Mouse (Mus musculus): ENCODE data around the gene Tex9.
"Not testable (repeated sequence)": the region's sequence is repeated elsewhere in the genome, so short reads cannot be mapped to it uniquely, and the experiment has no call there.

Tex9 gene

DNA sequence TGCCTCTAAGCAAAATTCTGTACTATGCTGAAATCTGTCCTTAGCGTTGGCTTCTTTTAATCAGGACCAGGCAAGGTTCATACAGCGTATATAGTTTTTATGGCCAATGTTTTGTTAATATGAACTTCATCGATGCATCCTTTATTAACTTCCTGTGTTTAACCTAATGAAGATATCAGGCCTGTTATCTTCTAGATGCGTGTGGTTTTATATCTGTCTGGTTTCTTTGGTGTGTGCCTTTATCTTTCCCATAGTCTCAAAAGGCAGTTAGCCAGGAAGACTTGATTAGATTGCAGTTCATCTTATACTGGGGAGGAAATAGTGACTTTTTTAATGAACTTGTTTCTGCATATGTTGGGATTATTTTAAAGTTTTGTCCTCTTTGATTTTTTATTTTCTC, 51.7 kb downstream of the Tex9 start:
- DNase-seq (ENCODE audit: low read depth, low spot score): no peak

DNA sequence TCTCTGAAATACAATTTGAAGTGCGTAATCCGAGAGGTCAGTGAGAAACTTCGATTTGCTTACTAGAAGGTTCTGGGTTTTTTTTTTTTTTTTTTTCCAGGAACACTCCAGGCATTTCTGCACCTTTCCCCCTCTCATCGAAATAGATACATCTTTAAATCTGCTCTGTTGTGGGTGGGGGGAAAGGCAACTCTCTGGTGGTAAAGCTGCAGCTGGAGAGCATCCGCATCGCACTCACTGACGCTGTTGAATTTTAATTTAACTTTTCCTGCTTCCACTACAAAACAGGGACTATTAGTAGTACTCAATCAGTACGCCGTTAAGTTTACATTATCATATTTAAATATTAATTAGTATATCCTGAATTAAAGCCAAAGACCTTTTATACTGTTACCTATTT, 53.3 kb downstream of the Tex9 start:
- DNase-seq (ENCODE audit: low read depth, low spot score): no peak

DNA sequence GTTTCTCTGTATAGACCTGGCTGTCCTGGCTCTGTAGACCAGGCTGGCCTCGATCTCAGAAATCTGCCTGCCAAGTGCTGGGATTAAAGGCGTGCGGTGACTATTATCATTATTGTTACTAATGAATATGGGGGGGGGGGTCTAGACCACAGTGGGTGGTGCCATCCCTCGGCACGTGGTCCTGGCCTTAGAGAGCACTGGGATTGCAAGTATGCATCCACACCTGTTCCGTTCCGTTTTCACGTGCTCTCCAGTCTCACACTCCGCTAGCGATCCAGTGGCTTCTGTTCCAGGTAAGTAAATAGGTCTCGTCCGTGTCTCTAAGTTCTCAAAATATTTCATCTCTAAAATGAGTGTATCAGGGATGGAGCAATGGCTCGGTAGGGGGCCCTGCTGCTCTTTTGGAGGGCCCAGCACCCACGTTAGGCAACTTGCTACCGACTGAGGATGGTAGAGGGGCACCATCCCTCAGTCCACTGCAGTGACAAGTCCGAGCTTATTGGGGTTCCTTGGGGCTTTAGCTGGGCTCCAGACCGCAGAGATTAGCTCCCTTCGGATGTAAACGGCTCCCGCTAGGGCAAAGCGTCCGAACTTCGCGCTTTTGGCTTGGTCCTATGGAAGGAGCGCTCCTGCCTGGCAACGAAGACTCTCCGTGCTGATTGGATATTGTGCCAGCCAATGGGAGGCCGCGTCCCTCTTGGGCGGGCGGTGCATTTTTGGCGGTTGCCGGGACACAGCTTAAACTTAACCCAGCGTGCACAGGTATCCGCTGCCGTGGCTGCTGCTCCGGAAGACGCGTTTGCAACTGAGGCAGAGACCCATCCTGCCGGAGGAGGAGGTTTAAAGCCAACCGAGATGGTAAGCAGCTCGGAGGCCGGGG, 54.0 kb downstream of the Tex9 start, which contains the start of gene Mns1:
Gene Mns1, plus strand, starts transcription at position 190 of the 880 bp plus-strand sequence.
- peak; percentile 77 for DNase-seq (ENCODE audit: low read depth, low spot score)

DNA sequence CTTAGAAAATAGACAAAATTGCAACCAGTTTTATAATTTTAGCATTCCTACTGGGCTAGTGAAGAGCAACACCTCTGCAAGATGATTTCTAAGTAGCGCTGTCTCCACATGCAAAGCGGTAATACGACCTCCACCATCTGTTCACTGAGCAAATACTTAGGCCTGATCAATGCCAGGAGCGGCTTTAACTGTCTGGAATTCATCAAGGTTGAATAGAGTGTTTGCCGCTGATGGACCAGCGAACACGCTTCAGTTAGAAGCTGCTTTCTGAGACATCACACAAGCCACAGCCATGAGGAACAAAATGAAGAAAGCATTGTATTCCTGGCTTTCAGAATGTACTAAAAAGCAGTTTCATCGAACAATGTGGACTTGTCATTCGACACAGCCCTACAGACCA, 57.1 kb downstream of the Tex9 start:
- no peak for DNase-seq (ENCODE audit: low read depth, low spot score)

DNA sequence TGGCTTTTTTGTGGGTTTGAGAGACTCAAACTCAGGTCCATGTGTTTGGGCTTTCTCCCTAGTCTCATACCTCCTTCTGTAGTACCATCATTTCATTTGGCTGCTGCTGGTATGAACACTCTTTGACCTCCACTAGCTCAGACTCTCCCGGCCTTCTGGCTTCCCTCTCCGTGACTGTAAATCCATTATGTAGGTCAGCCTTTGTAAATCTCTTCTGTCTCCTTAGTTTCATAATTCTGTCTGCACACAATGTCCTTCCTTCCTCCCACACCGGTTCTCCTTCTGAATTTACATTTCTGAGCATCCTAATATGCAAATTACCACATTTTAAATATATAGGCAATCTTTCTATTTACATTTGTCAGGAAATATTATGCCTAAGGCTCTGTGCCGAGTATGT, 64.2 kb downstream of the Tex9 start:
- no peak for DNase-seq (ENCODE audit: low read depth, low spot score)

DNA sequence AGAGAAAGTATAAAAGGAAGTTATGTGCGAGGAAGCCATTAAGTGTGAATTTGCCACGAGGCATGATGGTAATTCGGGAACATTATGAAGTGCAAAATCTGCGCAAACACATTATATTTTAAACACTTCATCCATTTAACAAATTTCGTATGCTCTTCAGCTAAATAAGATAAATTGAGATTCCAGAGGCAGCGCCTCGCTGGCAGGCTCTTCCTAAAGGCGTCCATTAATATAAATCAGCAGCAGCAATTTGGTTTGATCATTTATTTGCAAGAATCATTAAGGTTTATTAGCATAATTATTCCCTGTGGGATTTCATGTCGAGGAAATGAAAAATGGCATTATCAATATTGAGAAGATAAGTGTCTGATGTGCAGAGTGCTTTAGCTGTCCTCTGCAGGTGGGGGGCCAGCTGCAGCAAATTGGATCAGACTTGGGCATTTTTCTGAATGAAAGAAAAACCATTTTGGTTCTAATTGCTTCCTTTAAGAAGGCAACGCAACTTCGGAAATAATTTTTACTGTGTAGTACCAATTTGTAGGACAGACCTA, 66.6 kb downstream of the Tex9 start:
- DNase-seq (ENCODE audit: low read depth, low spot score): no peak

DNA sequence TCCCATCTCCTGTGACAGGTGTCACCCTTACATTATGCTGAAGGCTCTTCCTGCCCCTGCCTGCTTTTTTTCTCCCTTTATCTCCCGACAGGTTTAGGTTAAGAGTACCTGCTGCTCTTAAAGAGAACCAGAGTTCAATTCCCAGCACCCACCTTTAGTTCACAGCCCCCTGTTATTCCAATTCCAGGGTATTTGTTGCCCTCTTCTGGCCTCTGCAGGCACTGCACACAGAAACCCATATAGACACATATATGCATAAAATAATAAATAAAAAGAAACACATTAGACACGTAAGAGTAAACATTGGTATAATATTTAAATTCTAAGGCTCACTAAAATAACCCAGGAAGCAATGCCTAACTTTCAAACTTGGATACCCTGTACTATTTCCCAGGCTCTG, 69.3 kb downstream of the Tex9 start:
- no peak for DNase-seq (ENCODE audit: low read depth, low spot score)

DNA sequence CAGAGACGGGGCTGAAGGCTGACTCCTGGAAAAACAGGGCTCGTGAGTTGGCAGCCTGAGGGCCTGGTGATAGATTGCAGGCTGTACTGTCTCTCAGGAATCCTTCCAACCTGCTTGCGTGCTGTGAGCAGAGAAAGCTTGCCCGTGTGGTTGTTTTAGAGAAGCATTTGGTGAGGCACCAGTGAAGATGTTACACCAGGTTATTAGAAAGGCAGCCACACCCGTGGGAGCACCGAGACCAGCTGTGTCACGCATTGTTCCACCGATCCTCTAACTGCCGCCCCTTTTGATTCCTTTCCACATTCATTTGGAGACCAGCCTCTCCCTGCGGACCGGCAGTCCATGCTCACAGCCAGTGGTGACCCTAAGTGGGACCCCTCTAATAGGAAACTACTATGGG, 69.7 kb downstream of the Tex9 start:
- no peak for DNase-seq (ENCODE audit: low read depth, low spot score)

DNA sequence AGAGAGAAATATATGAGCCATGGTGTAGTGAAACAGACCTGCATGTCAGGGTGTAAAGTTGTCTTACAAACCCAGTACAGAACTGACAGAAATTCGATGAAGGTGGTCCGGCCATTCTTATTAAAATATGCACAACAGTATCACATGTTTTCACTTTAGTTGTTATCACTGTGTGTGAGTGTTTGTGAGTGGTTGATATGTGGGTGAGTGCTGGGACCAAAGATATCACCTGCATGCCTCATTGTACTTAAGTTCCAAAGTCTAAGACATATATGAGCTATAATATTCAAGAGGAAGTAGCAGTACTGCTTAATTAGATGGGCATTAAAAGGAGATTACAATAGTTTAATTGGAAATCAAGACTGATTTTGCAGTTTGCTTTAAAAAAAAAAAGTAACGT, 71.5 kb downstream of the Tex9 start:
- no peak for DNase-seq (ENCODE audit: low read depth, low spot score)

DNA sequence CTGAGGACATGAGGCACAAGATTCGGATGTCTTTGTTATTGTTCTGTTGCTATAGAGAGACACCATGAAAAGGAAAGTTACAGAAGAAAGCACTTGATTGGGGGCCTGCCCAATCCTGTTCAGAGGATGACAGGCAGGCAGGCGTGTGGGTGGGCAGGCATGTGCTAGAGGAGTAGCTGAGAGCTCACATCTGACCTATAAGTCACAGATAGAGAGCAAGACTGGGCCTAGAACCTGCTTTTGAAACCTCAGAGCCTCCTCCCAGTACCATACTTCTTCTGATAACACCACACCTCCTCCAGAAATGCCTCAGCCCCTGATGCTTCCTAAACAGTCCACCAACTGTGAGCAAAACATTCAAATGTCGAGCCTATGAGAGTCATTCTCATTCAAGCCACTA, 73.6 kb downstream of the Tex9 start:
- DNase-seq (ENCODE audit: low read depth, low spot score): no peak

DNA sequence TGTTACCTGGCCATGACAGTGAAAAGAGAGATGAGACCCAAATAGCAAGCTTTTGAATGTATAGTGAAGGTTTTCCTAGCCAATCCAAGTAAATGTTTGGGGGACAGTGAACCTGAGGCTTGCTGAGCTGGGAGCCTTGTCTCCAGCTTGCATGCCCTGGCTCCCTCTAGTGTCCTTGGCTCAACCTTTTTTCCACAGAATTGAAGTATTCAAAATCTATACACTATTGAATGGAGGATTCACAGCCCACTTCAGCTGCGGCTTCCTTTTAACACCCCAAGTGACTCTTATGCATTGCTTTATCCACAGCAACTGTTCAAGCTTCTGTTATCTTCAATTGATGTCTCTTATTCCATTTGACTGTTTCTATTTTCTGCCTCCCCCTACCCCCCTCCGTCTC, 80.3 kb downstream of the Tex9 start:
- no peak for DNase-seq (ENCODE audit: low read depth, low spot score)

DNA sequence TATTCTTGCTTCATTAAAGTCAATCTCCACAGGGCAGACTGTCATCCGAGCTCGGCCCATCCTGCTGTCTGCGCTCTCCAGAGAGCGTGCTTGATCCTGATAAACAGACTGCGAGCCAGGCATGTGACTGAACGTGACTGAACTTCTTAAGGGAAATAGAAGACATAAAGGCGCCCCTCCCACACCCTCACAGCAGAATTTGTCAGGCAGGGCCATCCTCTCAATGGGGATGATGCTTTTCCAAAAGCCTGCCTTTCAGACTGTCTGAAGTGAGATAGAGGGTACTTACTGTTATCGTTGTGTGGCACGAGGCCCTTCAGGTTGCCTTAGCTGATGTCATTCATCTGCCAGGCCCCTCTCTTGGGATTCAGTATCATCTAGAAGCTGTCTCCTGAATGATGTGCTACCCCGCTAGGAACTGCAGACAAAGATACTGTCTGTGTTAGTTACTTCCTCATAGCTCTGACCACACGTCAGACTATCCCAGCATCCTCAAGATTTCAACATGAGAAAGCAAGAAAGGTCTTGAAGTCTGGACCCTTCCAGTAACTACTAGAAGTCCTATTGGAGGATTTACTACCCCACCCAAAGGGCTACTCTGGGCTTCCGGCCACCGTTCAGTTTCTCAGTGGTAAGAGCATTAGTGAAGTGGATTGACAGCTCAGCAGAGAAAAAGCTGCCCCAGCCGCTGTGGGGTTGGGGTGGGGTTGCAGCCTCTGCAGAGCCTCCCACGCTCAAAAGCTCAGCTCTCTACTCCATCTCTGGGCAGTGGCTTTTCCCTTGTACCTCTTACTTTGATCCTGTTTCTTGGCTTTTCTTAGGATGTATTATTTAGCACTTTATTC, 82.4 kb downstream of the Tex9 start:
- DNase-seq (ENCODE audit: low read depth, low spot score): no peak

DNA sequence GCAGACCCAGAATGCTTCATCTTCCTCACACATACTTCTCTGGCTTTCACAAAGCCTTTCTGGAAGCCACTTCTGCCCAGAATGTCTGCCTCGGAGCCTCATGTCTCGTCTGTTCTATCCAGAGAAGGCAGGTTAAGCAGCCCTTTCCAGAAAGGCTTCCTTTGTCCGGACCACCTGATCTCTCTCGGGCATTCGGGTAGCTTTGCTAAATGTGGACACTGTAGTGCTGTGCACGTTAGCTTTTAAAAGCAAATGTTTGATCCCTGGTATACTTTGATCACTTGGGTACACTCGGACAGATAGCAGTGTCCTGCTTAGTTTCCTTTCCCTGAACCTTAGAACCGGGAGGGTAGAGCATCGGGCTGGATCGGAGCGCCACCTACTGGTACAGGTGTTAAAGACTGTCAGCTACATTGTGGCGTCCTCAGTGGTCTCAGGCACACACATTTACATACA, 83.9 kb downstream of the Tex9 start:
- peak; percentile 46 for DNase-seq (ENCODE audit: low read depth, low spot score)

DNA sequence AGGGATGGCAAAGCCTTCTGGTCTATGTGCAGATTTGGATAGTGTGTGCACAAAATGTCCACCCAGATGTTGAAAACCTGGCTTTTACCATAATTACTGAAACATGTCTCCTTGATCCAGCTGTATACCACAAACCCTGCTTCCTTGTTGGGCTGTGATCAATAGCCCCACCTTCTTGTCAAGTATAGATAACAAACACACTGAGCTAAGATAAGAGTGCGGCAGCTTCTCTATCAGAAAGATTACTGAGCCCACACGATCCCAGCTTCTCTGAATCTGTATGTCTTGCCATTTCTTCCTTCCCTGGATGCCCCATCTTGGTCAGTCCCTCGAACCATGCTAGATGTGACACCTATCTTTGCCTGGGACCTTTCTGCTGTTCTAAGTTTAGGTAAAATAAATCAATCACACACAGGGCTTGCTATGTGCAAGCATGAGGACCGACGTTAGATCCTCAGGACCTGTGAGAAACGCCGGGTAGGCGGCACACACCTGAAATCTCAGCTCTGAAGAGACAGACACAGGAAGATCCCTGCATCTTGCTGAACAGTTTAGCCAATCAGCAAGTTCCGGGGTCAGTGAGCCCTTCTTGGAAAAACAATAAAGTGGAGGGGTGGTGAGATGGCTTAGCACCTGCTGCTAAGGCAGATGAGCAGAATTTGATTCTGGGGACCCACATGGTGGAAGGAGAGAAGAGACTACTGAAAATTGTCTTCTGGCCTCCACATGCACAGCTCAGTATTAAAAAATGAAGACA, 86.0 kb downstream of the Tex9 start:
- DNase-seq (ENCODE audit: low read depth, low spot score): no peak

DNA sequence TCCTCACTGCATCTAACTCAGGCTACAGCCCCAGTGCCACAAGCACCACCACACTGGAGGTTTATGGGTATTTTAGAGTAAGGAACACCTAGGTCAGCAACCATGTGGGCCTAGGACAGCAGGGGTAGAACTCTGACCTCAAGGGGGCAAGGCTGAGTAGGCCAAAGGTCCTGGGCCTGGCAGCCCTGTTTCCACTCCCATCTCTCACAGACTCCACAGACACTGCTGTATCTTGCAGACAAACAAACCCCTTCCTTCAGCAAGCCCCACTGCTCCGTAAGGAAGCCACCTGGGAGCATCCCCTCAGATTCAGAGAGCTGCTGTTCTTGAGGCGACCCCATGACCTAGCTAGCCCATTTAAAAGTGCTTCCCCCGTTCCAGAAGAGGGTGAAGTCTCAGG, 87.1 kb downstream of the Tex9 start:
- no peak for DNase-seq (ENCODE audit: low read depth, low spot score)

DNA sequence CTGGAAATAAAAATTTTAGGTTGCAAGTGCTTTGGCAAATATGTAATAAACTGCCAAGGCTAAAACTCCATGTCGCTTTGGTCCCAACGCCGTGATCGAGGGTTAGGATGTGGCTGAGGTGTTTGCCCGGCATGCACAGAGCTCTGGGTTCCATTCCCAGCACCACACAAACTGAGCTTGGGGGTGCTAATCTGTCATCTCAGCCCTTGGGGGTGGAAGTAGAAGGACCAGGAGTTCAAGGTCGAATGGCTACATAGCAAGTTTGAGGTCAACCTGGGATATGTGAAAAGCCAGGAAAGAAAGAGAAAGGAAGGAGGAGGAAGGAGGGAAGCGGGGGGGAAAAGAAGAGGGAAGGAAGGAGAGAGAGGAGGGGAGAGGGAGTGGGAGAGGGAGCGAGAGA, 87.6 kb downstream of the Tex9 start:
- DNase-seq (ENCODE audit: low read depth, low spot score): no peak

DNA sequence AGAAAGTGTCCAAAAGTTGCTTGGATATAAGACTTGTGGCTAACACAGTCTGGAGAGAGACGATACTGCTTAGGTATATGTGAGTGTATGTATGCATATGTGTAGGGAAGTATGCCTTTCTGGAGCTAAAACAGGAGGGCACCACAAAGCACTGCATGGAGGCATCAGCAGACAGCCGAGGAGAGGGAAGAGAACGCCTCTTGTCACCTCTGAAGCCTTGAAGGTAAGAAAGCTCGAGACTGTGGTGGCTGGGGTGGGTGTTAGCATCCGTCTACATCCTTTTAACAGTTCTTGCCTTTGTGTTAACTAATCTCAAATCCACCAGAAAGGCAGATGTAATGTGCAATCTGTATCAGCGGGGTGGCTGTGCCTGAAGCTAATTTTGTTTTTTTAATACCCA, 88.6 kb downstream of the Tex9 start:
- DNase-seq (ENCODE audit: low read depth, low spot score): no peak

DNA sequence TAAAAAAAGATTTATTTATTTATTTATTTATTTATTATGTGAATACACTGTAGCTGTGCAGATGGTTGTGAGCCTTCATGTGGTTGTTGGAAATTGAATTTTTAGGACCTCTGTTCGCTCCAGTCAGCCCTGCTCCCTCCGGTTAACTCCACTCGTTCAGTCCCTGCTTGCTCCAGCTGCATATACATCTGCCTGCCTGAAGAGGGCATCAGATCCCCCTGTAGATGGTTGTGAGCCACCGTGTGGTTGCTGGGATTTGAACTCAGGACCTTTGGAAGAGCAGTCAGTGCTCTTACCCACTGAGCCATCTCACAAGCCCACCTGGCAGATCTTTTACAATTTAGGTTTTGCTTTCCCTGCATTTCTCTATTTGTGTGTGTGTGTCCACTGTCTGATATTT, 90.2 kb downstream of the Tex9 start:
- not testable (repeated sequence) for DNase-seq (ENCODE audit: low read depth, low spot score)
